Mouse (Mus musculus) right cerebral cortex, postnatal 36 days (tissue): ENCODE results near the gene Pax2.

ENCODE experiments used
- DNase-seq, 2 experiments: peaks; one replicate each; pipeline ENCODE4 v3.0.0; 2022; ENCODE audit warnings: low spot score in 2 of 2, mixed read lengths in 1 of 2

The Pax2 gene

GRCm38 (mm10) chr19:44748271-44748670 is 7.6 kb upstream of the Pax2 start:
- no peak for DNase-seq

GRCm38 (mm10) chr19:44749061-44749990 is 6.5 kb upstream of the Pax2 start:
- DNase-seq: no peak

- no peak for DNase-seq
These were observed 5.5 kb upstream of the Pax2 start for GRCm38 (mm10) chr19:44750051-44751041.

GRCm38 (mm10) chr19:44751042-44751441 is 4.8 kb upstream of the Pax2 start:
- no peak for DNase-seq

GRCm38 (mm10) chr19:44751551-44751950 is 4.3 kb upstream of the Pax2 start:
- DNase-seq: no peak

GRCm38 (mm10) chr19:44752056-44752940 is 3.5 kb upstream of the Pax2 start:
- DNase-seq: no peak

- no peak for DNase-seq
These were observed 2.5 kb upstream of the Pax2 start for GRCm38 (mm10) chr19:44753361-44753760.

GRCm38 (mm10) chr19:44754461-44755377 is 1.1 kb upstream of the Pax2 start:
- no peak for DNase-seq

- DNase-seq: no peak
These were observed 510 bp upstream of the Pax2 start for GRCm38 (mm10) chr19:44755378-44755692.

GRCm38 (mm10) chr19:44756421-44757230 is 781 bp downstream of the Pax2 start:
- DNase-seq: no peak

- no peak for DNase-seq
These were observed 1.5 kb downstream of the Pax2 start for GRCm38 (mm10) chr19:44757231-44757871.

- DNase-seq: no peak
These were observed 3.0 kb downstream of the Pax2 start for GRCm38 (mm10) chr19:44758846-44759245.

- DNase-seq: no peak
These were observed 3.8 kb downstream of the Pax2 start for GRCm38 (mm10) chr19:44759531-44760118.

GRCm38 (mm10) chr19:44760259-44761131 is 4.7 kb downstream of the Pax2 start:
- no peak for DNase-seq

- DNase-seq: no peak
These were observed 6.3 kb downstream of the Pax2 start for GRCm38 (mm10) chr19:44762121-44762621.

- DNase-seq: no peak
These were observed 14.6 kb downstream of the Pax2 start for GRCm38 (mm10) chr19:44770268-44771050.

- no peak for DNase-seq
These were observed 15.7 kb downstream of the Pax2 start for GRCm38 (mm10) chr19:44771499-44771898.
